Mouse (Mus musculus) right cerebral cortex, adult 18-20 months (tissue): ENCODE results near the gene Card6.

ENCODE experiments used
- DNase-seq: peaks from one replicate; pipeline ENCODE4 v3.0.0; 2022; ENCODE audit warnings: mixed read lengths

Gene Card6

DNA sequence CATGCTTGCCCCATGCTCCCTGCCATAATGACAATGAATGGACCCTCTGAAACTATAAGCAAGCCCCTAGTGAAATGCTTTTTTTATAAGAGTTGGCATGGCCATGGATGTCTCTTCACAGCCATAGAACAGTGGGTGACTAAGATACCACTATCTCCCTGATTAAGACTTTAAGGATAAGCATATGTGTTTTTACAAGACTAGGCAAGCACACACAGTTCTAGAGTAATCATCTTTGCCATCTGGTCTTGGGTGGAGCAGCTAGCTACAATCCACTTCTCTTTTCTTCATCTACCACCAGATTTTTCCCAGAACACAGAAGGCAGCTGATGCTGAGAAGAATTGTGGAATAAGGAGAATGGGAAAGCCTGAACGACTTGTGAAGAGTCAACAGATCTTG is 27.1 kb downstream of the Card6 start:
- DNase-seq = no peak

- DNase-seq = peak; percentile 64
These were observed 39.4 kb downstream of the Card6 start for GRCm38 (mm10) chr15:5068801-5069518.

DNA sequence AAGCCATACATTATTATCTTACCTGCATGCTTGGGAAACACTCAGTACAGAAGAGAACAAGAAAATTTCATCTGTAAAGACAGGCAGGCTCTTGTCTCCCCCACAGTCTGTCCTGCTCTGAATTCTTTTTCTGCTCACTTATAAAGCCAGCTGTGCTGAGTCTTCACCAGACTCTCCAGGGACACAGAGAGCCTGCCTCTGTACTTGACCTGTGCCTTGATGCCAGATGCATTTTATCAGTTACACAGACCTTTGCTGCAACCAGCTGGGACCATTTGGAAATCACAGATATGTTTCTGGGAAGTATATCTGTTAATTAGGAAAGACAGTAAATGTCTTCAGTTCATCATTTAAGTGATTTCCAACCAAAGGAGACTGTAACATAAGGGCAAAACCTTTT is 44.7 kb downstream of the Card6 start, which contains the start of gene C7:
Gene C7, minus strand, starts transcription at position 106 of the 400 bp plus-strand sequence.
- DNase-seq = no peak
